9 mouse cellular contexts compared by ENCODE assay signal in the genomic region with DNA sequence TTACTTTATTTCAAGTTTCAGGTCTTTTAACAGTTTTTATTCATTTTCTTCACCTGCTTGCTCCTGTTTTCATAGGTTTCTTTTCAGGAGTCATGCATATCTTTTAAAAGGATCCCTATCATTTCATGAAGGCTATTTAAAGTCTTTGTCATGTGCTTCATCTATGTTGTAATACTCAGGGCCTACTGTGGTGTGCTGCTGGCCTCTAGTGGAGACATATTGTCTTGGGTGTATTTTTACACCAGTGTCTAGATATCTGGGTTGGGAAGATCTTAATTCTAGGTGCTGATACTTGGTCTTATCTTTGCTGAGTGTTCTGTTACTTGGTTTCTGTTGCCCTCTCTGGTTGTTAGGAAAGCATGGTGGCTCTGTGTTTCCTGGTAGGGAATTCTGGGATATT.
A peak's percentile ranks its signal among the peaks of the same experiment; 100 is the strongest.
DNase-seq lines count a peak whose midpoint lies in the region; ATAC-seq and TF ChIP-seq lines count a peak whose summit lies in the region.
"Had no signal": no experiment of that assay in that cellular context is flagged by ENCODE, and none has a peak within 500 bp of the region (broad histone marks: within the 10 kb centered on the region; RNA-seq: fewer than 3 reads in every experiment).

No protein-coding gene starts in this region.

- peak in 1 of 3 experiments; percentile 33; a peak in 2 of 6 replicates for TF ChIP-seq CTCF in MEL (IDR thresholded peaks at IDR 0.05 in 2 of 3, conservative IDR thresholded peaks at IDR 0.05 in 1 of 3; ENCODE audit: control insufficient read depth in 1 of 3, insufficient read depth in 1 of 3, low read depth in 2 of 3, low read length in 3 of 3, poor library complexity in 1 of 3, severe bottlenecking in 1 of 3)

- TF ChIP-seq RAD21 in MEL (IDR thresholded peaks at IDR 0.05; ENCODE audit: low read depth, low read length): peak; percentile 38

- H3K9ac ChIP-seq in MEL (ENCODE audit: control insufficient read depth, low read depth, low read length, poor library complexity, severe bottlenecking): no peak overlapping the region
- no peak overlapping the region for H3K9ac ChIP-seq in embryonic facial prominence, embryonic 11.5 days (replicated peaks; ENCODE audit: low read length)
- H3K9ac ChIP-seq in intestine, embryonic 14.5 days (ENCODE audit: low read length): no peak overlapping the region
- H3K9ac ChIP-seq: heart, embryonic 13.5 days had no signal

- no peaks in the 10 kb centered on the region for H3K4me1 ChIP-seq in MEL (ENCODE audit: control insufficient read depth in 1 of 2, insufficient read depth in 2 of 2, low read length in 2 of 2)
- no peaks in the 10 kb centered on the region for H3K4me1 ChIP-seq in embryonic facial prominence, embryonic 11.5 days (ENCODE audit: control insufficient read depth, insufficient read depth, low read length)
- H3K4me1 ChIP-seq in intestine, embryonic 14.5 days (replicated peaks; ENCODE audit: control insufficient read depth, insufficient read depth, low read length): no peaks in the 10 kb centered on the region
- H3K4me1 ChIP-seq: heart, embryonic 13.5 days had no signal

- TF ChIP-seq POLR2A in MEL (IDR thresholded peaks at IDR 0.05; ENCODE audit: control insufficient read depth in 1 of 2, insufficient read depth in 1 of 2, low read depth in 1 of 2, low read length in 2 of 2, poor library complexity in 1 of 2) (no peak), myocyte (IDR thresholded peaks at IDR 0.05; ENCODE audit: insufficient read length, low read depth) (no peak)

- no peak overlapping the region for H3K4me2 ChIP-seq in embryonic facial prominence, embryonic 11.5 days (ENCODE audit: low read depth, low read length)
- no peak overlapping the region for H3K4me2 ChIP-seq in intestine, embryonic 14.5 days (ENCODE audit: low read length)
- no peak overlapping the region for H3K4me2 ChIP-seq in myocyte (ENCODE audit: low read depth)
- H3K4me2 ChIP-seq: heart, embryonic 13.5 days had no signal

- H3K79me2 ChIP-seq in MEL (ENCODE audit: control insufficient read depth, insufficient read depth, low read length, poor library complexity) (no peaks in the 10 kb centered on the region), myocyte (ENCODE audit: control insufficient read depth, insufficient read depth) (no peaks in the 10 kb centered on the region)

- no peak overlapping the region for H3ac ChIP-seq in myocyte (ENCODE audit: control insufficient read depth, insufficient read length)

- H3K27me3 ChIP-seq in MEL (ENCODE audit: control insufficient read depth in 1 of 2, insufficient read depth in 2 of 2, low read length in 2 of 2): no peaks in the 10 kb centered on the region
- no peaks in the 10 kb centered on the region for H3K27me3 ChIP-seq in embryonic facial prominence, embryonic 11.5 days (ENCODE audit: control insufficient read depth, insufficient read depth, low read length)
- no peaks in the 10 kb centered on the region for H3K27me3 ChIP-seq in intestine, embryonic 14.5 days (replicated peaks; ENCODE audit: control insufficient read depth, insufficient read depth, low read length)
- H3K27me3 ChIP-seq in myocyte (ENCODE audit: control insufficient read depth, insufficient read depth, insufficient read length): no peaks in the 10 kb centered on the region
- H3K27me3 ChIP-seq: heart, embryonic 13.5 days had no signal

- H3K36me3 ChIP-seq in MEL (ENCODE audit: control insufficient read depth in 1 of 2, insufficient read depth in 2 of 2, low read length in 2 of 2): no peaks in the 10 kb centered on the region
- no peaks in the 10 kb centered on the region for H3K36me3 ChIP-seq in embryonic facial prominence, embryonic 11.5 days (replicated peaks; ENCODE audit: control insufficient read depth, insufficient read depth, low read depth, low read length)
- no peaks in the 10 kb centered on the region for H3K36me3 ChIP-seq in intestine, embryonic 14.5 days (ENCODE audit: control insufficient read depth, insufficient read depth, low read length)
- H3K36me3 ChIP-seq in myocyte (ENCODE audit: control insufficient read depth, insufficient read depth): no peaks in the 10 kb centered on the region
- H3K36me3 ChIP-seq: heart, embryonic 13.5 days had no signal

- ATAC-seq in embryonic facial prominence, embryonic 11.5 days (replicated peaks; ENCODE audit: insufficient number of reproducible peaks, low FRiP score, low TSS enrichment, low read depth): no peak
- ATAC-seq in intestine, embryonic 14.5 days (replicated peaks; ENCODE audit: low FRiP score, low TSS enrichment, low read depth): peak; percentile 68; the same call in 1 of the 2 replicates
- no peak for ATAC-seq in erythroblast, adult 5-6 weeks (replicated peaks; ENCODE audit: low FRiP score, poor library complexity, severe bottlenecking)

- TF ChIP-seq EP300 in MEL (IDR thresholded peaks at IDR 0.05; ENCODE audit: low read depth in 1 of 2, low read length in 2 of 2): no peak

- H3K9me3 ChIP-seq in MEL (replicated peaks; ENCODE audit: insufficient read depth, low read length): no peaks in the 10 kb centered on the region
- no peaks in the 10 kb centered on the region for H3K9me3 ChIP-seq in embryonic facial prominence, embryonic 11.5 days (replicated peaks; ENCODE audit: control insufficient read depth, low read length)
- H3K9me3 ChIP-seq in intestine, embryonic 14.5 days (ENCODE audit: control insufficient read depth, low read length): no peaks in the 10 kb centered on the region
- H3K9me3 ChIP-seq: heart, embryonic 13.5 days had no signal

- H3K4me3 ChIP-seq in MEL (ENCODE audit: control insufficient read depth in 1 of 2, insufficient read depth in 1 of 2, low read depth in 2 of 2, low read length in 2 of 2) (no peak overlapping the region), myocyte (no peak overlapping the region)
- H3K4me3 ChIP-seq in embryonic facial prominence, embryonic 11.5 days (ENCODE audit: low read depth, low read length): no peak overlapping the region
- no peak overlapping the region for H3K4me3 ChIP-seq in intestine, embryonic 14.5 days (ENCODE audit: low read depth, low read length)
- H3K4me3 ChIP-seq: heart, embryonic 13.5 days had no signal

- H3K27ac ChIP-seq in MEL (ENCODE audit: control insufficient read depth, low read depth, low read length): no peak overlapping the region
- no peak overlapping the region for H3K27ac ChIP-seq in embryonic facial prominence, embryonic 11.5 days (replicated peaks; ENCODE audit: low read depth, low read length)
- no peak overlapping the region for H3K27ac ChIP-seq in intestine, embryonic 14.5 days (ENCODE audit: low read depth)
- H3K27ac ChIP-seq: heart, embryonic 13.5 days had no signal

- peak; percentile 48 for DNase-seq in gastrocnemius, adult 18-20 months (ENCODE audit: low spot score)
- DNase-seq in gastrocnemius, postnatal 4 days (ENCODE audit: low spot score in 2 of 2): no peak
- no peak for DNase-seq in MEL (ENCODE audit: low read depth, low spot score)
- DNase-seq in embryonic facial prominence, embryonic 11.5 days (ENCODE audit: low spot score): peak; percentile 56
- peak; percentile 69 for DNase-seq in intestine, embryonic 14.5 days (ENCODE audit: low spot score)
- DNase-seq in left cerebral cortex, adult 18-20 months (ENCODE audit: low spot score in 2 of 2): peak; percentile 37 to 42

TF ChIP-seq in MEL, 35 proteins besides CTCF, POLR2A, EP300 and RAD21:
- TF ChIP-seq TBP (IDR thresholded peaks at IDR 0.05; ENCODE audit: low read depth, low read length) (no peak), POLR2AphosphoS2 (IDR thresholded peaks at IDR 0.05; ENCODE audit: low read length) (no peak), UBTF (IDR thresholded peaks at IDR 0.05; ENCODE audit: borderline replicate concordance, insufficient read depth, low read depth, low read length) (no peak), SMC3 (IDR thresholded peaks at IDR 0.05; ENCODE audit: low read depth, low read length) (peak; percentile 32), TAL1 (IDR thresholded peaks at IDR 0.05; ENCODE audit: low read length) (no peak)
TF ChIP-seq in MEL: peak in this region for 1.

TF ChIP-seq in myocyte, 11 proteins besides CTCF, POLR2A, EP300 and RAD21:
- TF ChIP-seq POLR2AphosphoS2 (IDR thresholded peaks at IDR 0.05; ENCODE audit: insufficient read length, low read depth) (no peak), TCF3 (IDR thresholded peaks at IDR 0.05; ENCODE audit: insufficient read length, low read depth) (no peak), E2F4 (IDR thresholded peaks at IDR 0.05; ENCODE audit: insufficient read depth) (no peak), MYOD1 (IDR thresholded peaks at IDR 0.05; ENCODE audit: control insufficient read depth in 1 of 3, insufficient read length in 2 of 3, low read depth in 2 of 3) (no peak), MAX (IDR thresholded peaks at IDR 0.05; ENCODE audit: low read depth) (no peak), USF1 (IDR thresholded peaks at IDR 0.05; ENCODE audit: low read depth) (peak; percentile 10), MYOG (IDR thresholded peaks at IDR 0.05; ENCODE audit: control insufficient read depth in 1 of 3, insufficient read depth in 1 of 3, insufficient read length in 2 of 3, low read depth in 2 of 3) (no peak), TCF12 (IDR thresholded peaks at IDR 0.05; ENCODE audit: insufficient read depth, poor library complexity, severe bottlenecking) (no peak), SRF (IDR thresholded peaks at IDR 0.05; ENCODE audit: control insufficient read depth, insufficient read length, low read depth) (no peak), CEBPB (IDR thresholded peaks at IDR 0.05; ENCODE audit: insufficient read depth, poor library complexity, severe bottlenecking) (peak; percentile 59; the same call in 1 of the 2 replicates), REST (IDR thresholded peaks at IDR 0.05; ENCODE audit: insufficient read depth, insufficient read length) (no peak)

Comparison
In these comparisons a context has a peak if more than half of its experiments do, and no peak if none do; other contexts are left out.
1. DNase-seq: peak in gastrocnemius, adult 18-20 months (single experiment), embryonic facial prominence, embryonic 11.5 days (single experiment), intestine, embryonic 14.5 days (single experiment) and left cerebral cortex, adult 18-20 months (2 of 2); none in gastrocnemius, postnatal 4 days (0 of 2) and MEL (single experiment).